ENCODE assay signal across 19 mouse cellular contexts in the genomic region with DNA sequence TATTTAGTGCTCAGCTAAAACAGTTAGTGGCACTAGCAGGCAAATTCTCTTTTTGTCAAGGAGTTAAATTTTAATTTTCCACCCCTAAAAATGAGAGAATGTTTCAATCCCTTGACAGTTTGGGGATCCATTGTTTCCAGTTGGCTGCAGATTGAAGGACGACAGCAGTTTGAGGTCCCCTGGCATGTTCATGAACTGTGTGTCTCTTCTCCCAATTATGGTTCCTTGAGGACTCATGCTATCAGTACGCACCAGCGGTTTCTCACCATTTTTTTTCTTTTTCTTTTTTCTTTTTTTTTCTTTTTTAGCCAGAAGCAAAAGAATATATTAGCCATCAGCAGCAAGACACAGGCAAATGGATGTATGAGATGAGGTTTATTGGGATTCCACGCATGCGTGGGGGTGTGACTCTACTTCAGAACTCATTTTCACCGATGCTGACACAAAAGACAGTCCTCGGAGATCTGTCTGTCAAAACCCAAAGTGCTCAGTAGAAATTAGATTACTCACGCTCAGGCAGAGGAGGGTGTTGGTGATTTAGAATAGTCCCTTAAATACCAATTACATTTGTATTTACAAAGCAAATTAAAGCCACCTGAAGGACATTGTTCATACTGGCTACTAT.
DNase-seq lines count a peak whose midpoint lies in the region; ATAC-seq and TF ChIP-seq lines count a peak whose summit lies in the region.
"Had no signal": no experiment of that assay in that cellular context is flagged by ENCODE, and none has a peak within 500 bp of the region (broad histone marks: within the 10 kb centered on the region; RNA-seq: fewer than 3 reads in every experiment).

No protein-coding gene starts in this region.

- no peak for TF ChIP-seq CTCF in hindbrain, postnatal 0 days (IDR thresholded peaks at IDR 0.05; ENCODE audit: low read depth)
- TF ChIP-seq CTCF in midbrain, postnatal 0 days (IDR thresholded peaks at IDR 0.05): no peak

- ATAC-seq in forebrain, embryonic 15.5 days (replicated peaks): peak; percentile 30; the same call in 1 of the 2 replicates
- ATAC-seq in hindbrain, postnatal 0 days: no peak
- ATAC-seq in midbrain, postnatal 0 days (ENCODE audit: low FRiP score): peak; percentile 59; the same call in 1 of the 2 replicates
- ATAC-seq: intestine, embryonic 16.5 days had no signal

- no peaks in the 10 kb centered on the region for H3K27me3 ChIP-seq in forebrain, embryonic 15.5 days
- H3K27me3 ChIP-seq in hindbrain, postnatal 0 days (ENCODE audit: insufficient read depth, low read length): no peaks in the 10 kb centered on the region
- H3K27me3 ChIP-seq in midbrain, postnatal 0 days (ENCODE audit: insufficient read depth, low read length): no peaks in the 10 kb centered on the region
- H3K27me3 ChIP-seq: embryonic facial prominence, embryonic 15.5 days; limb, embryonic 13.5 days; liver, embryonic 13.5 days had no signal

- no peak overlapping the region for H3K4me3 ChIP-seq in forebrain, embryonic 15.5 days
- H3K4me3 ChIP-seq in hindbrain, postnatal 0 days (ENCODE audit: low read length): no peak overlapping the region
- H3K4me3 ChIP-seq in midbrain, postnatal 0 days (ENCODE audit: low read depth, low read length): no peak overlapping the region
- H3K4me3 ChIP-seq: embryonic facial prominence, embryonic 15.5 days; heart, embryonic 10.5 days; limb, embryonic 13.5 days; liver, embryonic 13.5 days had no signal

- peaks cover 18% of the 10 kb centered on the region for H3K4me1 ChIP-seq in forebrain, embryonic 15.5 days
- 0 out of 2 replicates have a peak, but pooled peaks cover 6% of the 10 kb centered on the region for H3K4me1 ChIP-seq in hindbrain, postnatal 0 days (ENCODE audit: insufficient read depth, low read length)
- no peaks in the 10 kb centered on the region for H3K4me1 ChIP-seq in midbrain, postnatal 0 days (ENCODE audit: insufficient read depth, low read length)
- H3K4me1 ChIP-seq: embryonic facial prominence, embryonic 15.5 days; heart, embryonic 10.5 days; limb, embryonic 13.5 days; liver, embryonic 13.5 days had no signal

- no peak overlapping the region for H3K27ac ChIP-seq in forebrain, embryonic 15.5 days (replicated peaks)
- no peak overlapping the region for H3K27ac ChIP-seq in hindbrain, postnatal 0 days
- no peak overlapping the region for H3K27ac ChIP-seq in midbrain, postnatal 0 days (ENCODE audit: low read depth, low read length)
- H3K27ac ChIP-seq: embryonic facial prominence, embryonic 15.5 days; heart, embryonic 10.5 days; limb, embryonic 13.5 days; liver, embryonic 13.5 days; macrophage had no signal

- no peak overlapping the region for H3K9ac ChIP-seq in forebrain, embryonic 15.5 days (replicated peaks)
- H3K9ac ChIP-seq in hindbrain, postnatal 0 days (replicated peaks; ENCODE audit: low read length): no peak overlapping the region
- no peak overlapping the region for H3K9ac ChIP-seq in midbrain, postnatal 0 days (replicated peaks; ENCODE audit: low read length, poor library complexity, severe bottlenecking)
- H3K9ac ChIP-seq: embryonic facial prominence, embryonic 15.5 days; limb, embryonic 13.5 days; liver, embryonic 13.5 days; lung, embryonic 14.5 days had no signal

- no peaks in the 10 kb centered on the region for H3K9me3 ChIP-seq in forebrain, embryonic 15.5 days
- no peaks in the 10 kb centered on the region for H3K9me3 ChIP-seq in hindbrain, postnatal 0 days (ENCODE audit: low read length)
- H3K9me3 ChIP-seq in midbrain, postnatal 0 days (ENCODE audit: low read length): no peaks in the 10 kb centered on the region
- H3K9me3 ChIP-seq: embryonic facial prominence, embryonic 15.5 days; heart, embryonic 10.5 days; limb, embryonic 13.5 days; liver, embryonic 13.5 days had no signal

- WGBS in forebrain, embryonic 15.5 days: 26% methylated on average over 8 of the region's 8 CpGs
- WGBS in hindbrain, postnatal 0 days: 41% methylated on average over 8 of the region's 8 CpGs
- 30% methylated on average over 8 of the region's 8 CpGs for WGBS in midbrain, postnatal 0 days

- H3K36me3 ChIP-seq in forebrain, embryonic 15.5 days: no peaks in the 10 kb centered on the region
- H3K36me3 ChIP-seq in hindbrain, postnatal 0 days (ENCODE audit: insufficient read depth, low read length): no peaks in the 10 kb centered on the region
- no peaks in the 10 kb centered on the region for H3K36me3 ChIP-seq in midbrain, postnatal 0 days (ENCODE audit: insufficient read depth, low read length)
- H3K36me3 ChIP-seq: embryonic facial prominence, embryonic 15.5 days; heart, embryonic 10.5 days; limb, embryonic 13.5 days; liver, embryonic 13.5 days had no signal

- H3K4me2 ChIP-seq in forebrain, embryonic 15.5 days (replicated peaks): no peak overlapping the region
- no peak overlapping the region for H3K4me2 ChIP-seq in hindbrain, postnatal 0 days (ENCODE audit: low read depth, low read length)
- no peak overlapping the region for H3K4me2 ChIP-seq in midbrain, postnatal 0 days (ENCODE audit: low read depth, low read length, poor library complexity, severe bottlenecking)
- H3K4me2 ChIP-seq: embryonic facial prominence, embryonic 15.5 days; limb, embryonic 13.5 days; liver, embryonic 13.5 days; lung, embryonic 14.5 days had no signal

- peak; percentile 9 for DNase-seq in retina, postnatal 1 day
- DNase-seq in retina, embryonic 14.5 days (ENCODE audit: low spot score): no peak
- peak; percentile 35 for DNase-seq in hindbrain, postnatal 0 days (ENCODE audit: low spot score)
- peak; percentile 37 for DNase-seq in midbrain, postnatal 0 days (ENCODE audit: low spot score)
- DNase-seq in urinary bladder, postnatal 10 days (ENCODE audit: low spot score): no peak
- no peak for DNase-seq in kidney, postnatal 25 days
- no peak for DNase-seq in lung, postnatal 36 days
- DNase-seq: adrenal gland, adult 8-10 months; cerebellum, adult 9-11 months; gastrocnemius, postnatal 10 days; kidney, postnatal 36 days; liver, embryonic 13.5 days; lung, embryonic 14.5 days had no signal

Comparison
In these comparisons a context has a peak if more than half of its experiments do, and no peak if none do; other contexts are left out.
1. DNase-seq: peak in retina, postnatal 1 day (single experiment), hindbrain, postnatal 0 days (single experiment) and midbrain, postnatal 0 days (single experiment); none in retina, embryonic 14.5 days (single experiment), urinary bladder, postnatal 10 days (single experiment), kidney, postnatal 25 days (0 of 2) and lung, postnatal 36 days (single experiment).